Mouse (Mus musculus) mouse trophoblast stem cell (cell line): ENCODE data around the gene Ninj2.

ENCODE experiments used
- in situ Hi-C, 2 experiments: fragments of 300-500 bp; cut with MseI, MboI; formaldehyde crosslinking; loops; 2 replicates in 1 of 2; 3 replicates in 1 of 2; pipeline ENCODE4 v1.15.1; 2025

Ninj2 gene

DNA sequence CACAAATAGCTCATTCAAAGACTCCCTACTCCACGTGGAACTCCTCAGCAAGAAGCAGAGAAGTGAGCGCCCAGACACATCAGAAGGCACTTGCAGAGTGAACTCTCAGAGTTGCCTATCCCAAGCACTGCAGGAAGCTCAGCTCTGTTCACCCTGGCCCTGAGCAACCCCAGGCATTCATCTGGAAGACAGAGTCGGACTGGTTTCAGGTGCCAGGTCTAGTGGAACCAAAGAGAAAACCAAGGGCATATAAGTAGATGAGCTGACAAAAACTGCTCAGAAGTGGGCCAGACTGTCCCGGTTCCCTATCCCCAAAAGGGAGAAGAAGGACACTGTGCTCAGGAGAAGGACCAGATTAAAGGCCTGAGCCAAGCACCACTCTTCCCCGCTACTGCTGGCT lies 156.7 kb downstream of the Ninj2 start:
- in situ Hi-C loops, result no loop called here
